Mouse (Mus musculus): ENCODE results near the gene Rrp1b.

GRCm38 (mm10) chr17:32068810-32069209 lies 32.9 kb downstream of the Rrp1b start:
- no peak for TF ChIP-seq HCFC1 (IDR thresholded peaks at IDR 0.05; ENCODE audit: low read depth, low read length)
- TF ChIP-seq MAX (IDR thresholded peaks at IDR 0.05; ENCODE audit: low read length), result no peak
- TF ChIP-seq JUND (conservative IDR thresholded peaks at IDR 0.05; ENCODE audit: low read depth, low read length), result no peak
- no peak for TF ChIP-seq BHLHE40 (IDR thresholded peaks at IDR 0.05; ENCODE audit: low read depth, low read length)
- no peak for TF ChIP-seq EP300 (IDR thresholded peaks at IDR 0.05; ENCODE audit: low read length)
- TF ChIP-seq CTCF (conservative IDR thresholded peaks at IDR 0.05 in 1 of 2, IDR thresholded peaks at IDR 0.05 in 1 of 2; ENCODE audit: low read depth in 2 of 2, low read length in 2 of 2), result no peak
- TF ChIP-seq E2F4 (IDR thresholded peaks at IDR 0.05; ENCODE audit: insufficient replicate concordance, low read depth, low read length), result no peak
- no peak for TF ChIP-seq ZC3H11A (IDR thresholded peaks at IDR 0.05; ENCODE audit: low read depth, low read length)
- no peak for TF ChIP-seq POLR2A (IDR thresholded peaks at IDR 0.05; ENCODE audit: low read depth, low read length)
- TF ChIP-seq ZNF384 (IDR thresholded peaks at IDR 0.05; ENCODE audit: low read depth, low read length), result no peak
